Mouse (Mus musculus): Measurements from ENCODE around the gene Baz2a.
"Not testable (repeated sequence)": the region's sequence is repeated elsewhere in the genome, so short reads cannot be mapped to it uniquely, and the experiment has no call there.

The Baz2a gene

DNA sequence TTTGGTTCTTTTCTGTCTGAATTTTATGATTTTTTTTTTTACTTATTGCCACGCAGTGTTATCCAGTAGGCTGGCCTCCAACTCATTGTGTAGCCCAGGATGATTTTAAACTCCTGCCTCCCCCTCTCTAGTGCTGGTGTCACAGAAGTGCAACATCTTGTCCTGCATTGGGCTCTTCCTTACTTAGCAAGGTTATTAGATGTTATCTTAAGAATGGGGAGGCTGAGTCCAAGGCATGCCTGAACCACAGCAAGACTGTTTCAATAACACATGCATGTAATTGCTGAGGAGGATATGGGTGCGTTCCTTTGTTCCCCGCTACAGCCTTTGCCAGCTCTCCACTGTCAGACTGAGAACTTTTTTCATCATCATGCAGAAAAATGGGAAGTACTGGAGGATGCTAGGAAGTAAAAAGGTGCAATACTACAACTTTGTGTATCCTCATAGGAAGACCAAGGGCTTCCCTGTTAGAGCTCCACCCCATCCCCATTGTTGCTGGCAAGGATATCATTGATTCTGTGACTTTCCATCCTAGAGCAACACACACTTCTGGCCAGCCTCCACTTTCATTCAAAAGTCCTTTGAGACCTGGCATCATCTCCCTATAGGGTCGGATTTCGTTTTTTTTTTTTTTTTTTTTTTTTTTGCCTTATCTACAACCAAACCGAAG, 9.4 kb upstream of the Baz2a start:
- no peak for DNase-seq (ENCODE audit: low read depth, low spot score)

- no peak for DNase-seq (ENCODE audit: low read depth, low spot score)
Observed at GRCm38 (mm10) chr10:128082477-128082808, 8.9 kb upstream of the Baz2a start.

DNA sequence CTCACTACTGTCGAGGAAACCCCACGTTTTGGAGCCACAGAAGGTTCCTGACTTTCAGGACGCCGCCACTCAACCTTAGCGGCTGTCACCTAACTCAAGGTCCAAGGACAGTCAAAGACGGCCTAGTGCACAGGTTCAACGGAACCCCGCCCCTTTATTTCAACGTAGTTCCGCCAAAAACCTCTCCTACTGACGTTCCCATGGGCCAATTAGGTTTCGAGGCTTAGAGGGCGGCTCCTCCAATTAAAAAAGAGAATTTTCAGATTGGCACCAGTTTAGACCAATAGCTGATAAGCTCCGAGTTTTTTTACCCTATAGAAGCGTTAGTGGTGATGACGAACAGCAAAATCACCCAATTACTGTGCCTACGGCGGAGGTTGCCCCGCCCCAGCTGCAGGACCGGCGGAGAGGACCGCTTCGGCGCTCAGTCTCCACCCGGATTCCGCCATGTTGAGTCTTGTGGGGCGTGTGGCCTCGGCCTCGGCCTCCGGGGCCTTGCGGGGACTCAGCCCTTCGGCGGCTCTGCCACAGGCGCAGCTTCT, 8.4 kb upstream of the Baz2a start, which contains the start of gene Atp5b:
TSS of gene Atp5b (plus strand) at position 394 of the 542 bp plus-strand sequence.
- DNase-seq (ENCODE audit: low read depth, low spot score) = peak; percentile 100

DNA sequence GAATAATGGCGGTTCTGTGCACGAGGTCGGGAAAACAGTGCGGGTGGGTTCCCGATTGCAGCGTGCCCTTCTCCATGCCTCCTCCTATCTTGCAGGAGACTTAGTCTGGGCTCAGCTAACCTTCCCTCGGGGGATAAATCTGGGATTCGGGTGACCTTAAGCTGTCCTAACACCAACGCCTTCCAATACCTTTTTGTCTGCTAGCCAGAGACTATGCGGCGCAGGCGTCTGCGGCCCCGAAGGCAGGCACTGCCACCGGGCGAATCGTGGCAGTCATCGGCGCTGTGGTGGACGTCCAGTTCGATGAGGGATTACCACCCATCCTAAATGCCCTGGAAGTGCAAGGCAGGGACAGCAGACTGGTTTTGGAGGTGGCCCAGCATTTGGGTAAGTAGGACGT, 7.7 kb upstream of the Baz2a start:
- no peak for DNase-seq (ENCODE audit: low read depth, low spot score)

DNA sequence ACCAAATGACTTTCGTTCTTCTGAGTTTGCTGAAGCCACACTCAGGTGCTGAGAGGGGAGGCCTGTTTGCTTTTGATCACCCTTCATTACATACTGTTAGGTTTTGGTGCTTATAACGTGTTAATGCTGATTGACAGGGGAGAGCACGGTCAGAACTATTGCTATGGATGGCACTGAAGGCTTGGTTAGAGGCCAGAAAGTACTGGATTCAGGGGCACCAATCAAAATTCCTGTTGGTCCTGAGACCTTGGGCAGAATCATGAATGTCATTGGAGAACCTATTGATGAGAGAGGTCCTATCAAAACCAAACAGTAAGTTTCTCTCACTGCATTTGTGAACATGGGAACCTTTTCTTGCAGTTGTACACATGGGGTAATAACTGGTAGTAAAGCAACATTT, 7.2 kb upstream of the Baz2a start:
- no peak for DNase-seq (ENCODE audit: low read depth, low spot score)

- DNase-seq (ENCODE audit: low read depth, low spot score) = no peak
Observed at GRCm38 (mm10) chr10:128086391-128086790, 5.0 kb upstream of the Baz2a start.

- DNase-seq (ENCODE audit: low read depth, low spot score) = not testable (repeated sequence)
Observed at GRCm38 (mm10) chr10:128087216-128087615, 4.2 kb upstream of the Baz2a start.

DNA sequence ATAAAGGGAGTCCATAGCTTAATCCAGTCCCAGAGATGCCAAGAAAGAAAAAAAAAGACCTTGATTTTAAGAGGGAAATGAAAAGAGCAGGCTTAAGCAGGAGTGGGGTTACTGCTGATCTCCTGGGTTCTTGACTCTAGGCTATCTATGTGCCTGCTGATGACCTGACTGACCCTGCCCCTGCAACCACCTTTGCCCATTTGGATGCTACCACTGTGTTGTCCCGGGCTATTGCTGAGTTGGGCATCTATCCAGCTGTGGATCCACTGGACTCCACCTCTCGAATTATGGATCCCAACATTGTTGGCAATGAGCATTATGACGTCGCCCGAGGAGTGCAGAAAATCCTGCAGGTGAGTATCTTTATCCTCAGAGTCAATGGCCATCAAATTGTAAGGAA, 3.2 kb upstream of the Baz2a start:
- DNase-seq (ENCODE audit: low read depth, low spot score) = no peak

DNA sequence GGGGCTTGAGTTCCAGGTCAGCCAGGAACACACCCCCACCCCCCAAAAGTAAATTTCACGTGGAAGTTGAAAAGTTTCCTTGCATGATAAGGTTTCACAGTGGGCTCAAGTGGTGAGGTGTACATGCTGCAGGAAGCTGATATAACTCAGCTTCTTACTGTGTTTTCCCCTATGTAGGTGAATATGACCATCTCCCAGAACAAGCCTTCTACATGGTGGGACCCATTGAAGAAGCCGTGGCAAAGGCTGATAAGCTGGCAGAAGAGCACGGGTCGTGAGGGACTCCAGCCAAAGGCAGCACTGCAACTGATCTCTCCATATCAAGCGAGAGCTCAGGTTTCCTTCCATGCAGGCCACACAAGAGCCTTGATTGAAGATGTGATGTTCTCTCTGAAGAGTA, 1.5 kb upstream of the Baz2a start:
- DNase-seq (ENCODE audit: low read depth, low spot score) = no peak

GRCm38 (mm10) chr10:128090651-128091563, 470 bp upstream of the Baz2a start:
- peak; percentile 72 for DNase-seq (ENCODE audit: low read depth, low spot score)

- no peak for DNase-seq (ENCODE audit: low read depth, low spot score)
Observed at GRCm38 (mm10) chr10:128092506-128093495, 1.4 kb downstream of the Baz2a start.

DNA sequence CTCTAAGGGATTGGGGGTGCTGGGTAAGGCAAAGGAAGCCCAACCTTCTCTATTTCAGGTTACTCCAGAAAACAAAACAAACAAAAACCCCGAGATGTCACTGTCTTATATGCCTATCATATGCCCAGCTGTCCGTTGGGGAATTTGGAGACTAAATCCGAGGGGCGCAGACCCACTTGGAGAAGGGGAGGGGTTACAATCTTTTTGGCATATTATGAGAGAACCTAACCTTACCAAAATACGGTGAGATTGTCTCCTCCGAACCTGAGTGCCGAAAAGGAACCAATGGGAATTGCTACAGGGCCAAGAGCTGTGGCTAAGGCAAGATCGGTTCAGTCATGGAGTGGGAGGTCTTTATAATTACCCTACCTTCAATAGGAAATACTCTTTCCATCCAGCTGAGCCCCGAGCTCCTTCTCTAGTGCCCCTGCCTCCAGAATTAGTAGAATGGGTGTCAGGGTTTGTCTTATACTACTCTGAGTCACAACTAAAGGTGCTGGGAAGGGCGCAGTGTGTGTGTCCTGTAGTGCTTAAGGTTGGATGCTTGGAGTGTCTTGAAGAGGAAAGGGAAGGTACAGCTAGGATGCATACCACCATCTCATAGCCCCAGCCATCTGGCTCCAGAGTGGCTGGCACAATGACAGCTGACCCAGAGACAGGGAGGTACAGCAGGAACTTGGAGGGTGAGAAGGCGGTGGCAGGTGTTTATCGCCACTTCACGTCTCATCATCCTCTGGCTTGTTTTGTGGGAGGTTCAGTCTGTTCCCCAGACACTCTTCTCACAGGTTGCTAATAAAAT, 2.3 kb downstream of the Baz2a start:
- DNase-seq (ENCODE audit: low read depth, low spot score) = no peak

- no peak for DNase-seq (ENCODE audit: low read depth, low spot score)
Observed at GRCm38 (mm10) chr10:128094340-128094968, 3.1 kb downstream of the Baz2a start.

GRCm38 (mm10) chr10:128095003-128095636, 3.7 kb downstream of the Baz2a start:
- DNase-seq (ENCODE audit: low read depth, low spot score) = no peak

- no peak for DNase-seq (ENCODE audit: low read depth, low spot score)
Observed at GRCm38 (mm10) chr10:128096313-128096692, 4.9 kb downstream of the Baz2a start.

GRCm38 (mm10) chr10:128096693-128097586, 5.6 kb downstream of the Baz2a start:
- DNase-seq (ENCODE audit: low read depth, low spot score) = peak; percentile 73

GRCm38 (mm10) chr10:128097587-128097971, 6.2 kb downstream of the Baz2a start:
- DNase-seq (ENCODE audit: low read depth, low spot score) = no peak

DNA sequence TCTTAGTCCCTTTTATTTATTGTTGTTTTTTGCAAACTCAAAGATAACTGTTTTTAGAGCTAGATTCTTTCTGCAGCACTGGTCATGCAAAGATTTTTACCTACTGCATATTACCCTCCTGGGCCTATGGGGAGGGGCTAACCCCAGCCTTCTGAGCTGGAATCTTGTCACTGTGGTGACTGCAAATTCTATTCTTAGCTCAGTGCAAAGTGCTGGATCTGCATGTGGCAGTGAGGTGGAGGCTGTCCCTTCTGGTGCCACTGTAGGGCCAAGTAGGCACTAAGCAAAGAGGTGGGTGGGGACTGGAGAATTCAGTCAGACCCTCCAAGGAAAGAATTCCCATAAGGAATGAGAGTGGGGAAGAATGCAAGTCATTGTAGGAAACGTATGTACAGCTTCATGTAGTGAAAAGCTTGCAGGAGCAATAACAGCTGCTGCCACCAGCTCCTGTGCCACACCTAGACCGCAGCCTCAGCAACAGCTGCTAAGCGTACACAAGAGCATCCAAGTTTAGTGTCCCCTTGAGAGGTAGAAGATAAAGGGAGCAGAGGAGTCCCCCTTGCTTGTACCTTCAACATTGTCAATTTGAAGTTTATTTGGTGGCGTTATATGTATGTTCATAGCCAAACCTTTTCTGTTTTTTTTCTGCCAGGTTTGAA, 18.9 kb downstream of the Baz2a start:
- no peak for DNase-seq (ENCODE audit: low read depth, low spot score)

All from telencephalon, adult 2 months (tissue).